11 mouse cellular contexts compared by ENCODE assay signal in genomic region chr2:91033000-91033399, GRCm38 (mm10). TPM values are rescaled to one million over a fixed set of nuclear protein-coding genes. Genes with fewer than 3 reads are reported as not detected.
DNase-seq lines count a peak whose midpoint lies in the region; ATAC-seq and TF ChIP-seq lines count a peak whose summit lies in the region.
"Had no signal": no experiment of that assay in that cellular context is flagged by ENCODE, and none has a peak within 500 bp of the region (broad histone marks: within the 10 kb centered on the region; RNA-seq: fewer than 3 reads in every experiment).

No protein-coding gene starts in this region.

- no peaks in the 10 kb centered on the region for H3K27me3 ChIP-seq in cerebellum, adult 2 months (ENCODE audit: control insufficient read depth, insufficient read depth, low read length)
- H3K27me3 ChIP-seq in liver, embryonic 14.5 days (ENCODE audit: control insufficient read depth, insufficient read depth, low read length) = no peaks in the 10 kb centered on the region
- H3K27me3 ChIP-seq in liver, embryonic 12.5 days (replicated peaks) = no peaks in the 10 kb centered on the region
- H3K27me3 ChIP-seq: embryonic facial prominence, embryonic 15.5 days; limb, embryonic 13.5 days had no signal

- no peak overlapping the region for H3K27ac ChIP-seq in cerebellum, adult 2 months (ENCODE audit: insufficient read depth, low read length)
- H3K27ac ChIP-seq in liver, embryonic 14.5 days = no peak overlapping the region
- H3K27ac ChIP-seq in liver, embryonic 12.5 days = no peak overlapping the region
- H3K27ac ChIP-seq: embryonic facial prominence, embryonic 15.5 days; limb, embryonic 13.5 days had no signal

- H3K4me2 ChIP-seq in liver, embryonic 14.5 days (ENCODE audit: low read depth) = no peak overlapping the region
- no peak overlapping the region for H3K4me2 ChIP-seq in liver, embryonic 12.5 days
- H3K4me2 ChIP-seq: embryonic facial prominence, embryonic 15.5 days; limb, embryonic 13.5 days had no signal

- H3K36me3 ChIP-seq in liver, embryonic 14.5 days (replicated peaks; ENCODE audit: control insufficient read depth, insufficient read depth, low read depth) = no peaks in the 10 kb centered on the region
- 0 out of 2 replicates have a peak, but pooled peaks cover 3% of the 10 kb centered on the region for H3K36me3 ChIP-seq in liver, embryonic 12.5 days
- H3K36me3 ChIP-seq: embryonic facial prominence, embryonic 15.5 days; limb, embryonic 13.5 days had no signal

- H3K4me3 ChIP-seq in cerebellum, adult 2 months (replicated peaks; ENCODE audit: insufficient read depth, low read depth, low read length) = no peak overlapping the region
- no peak overlapping the region for H3K4me3 ChIP-seq in liver, embryonic 14.5 days (ENCODE audit: insufficient read depth in 1 of 2, low read depth in 2 of 2, low read length in 2 of 2)
- no peak overlapping the region for H3K4me3 ChIP-seq in liver, embryonic 12.5 days
- H3K4me3 ChIP-seq: embryonic facial prominence, embryonic 15.5 days; limb, embryonic 13.5 days had no signal

- DNase-seq in cerebellum, adult 2 months = no peak
- no peak for DNase-seq in cerebellum, adult 9-11 months
- DNase-seq in liver, embryonic 14.5 days (ENCODE audit: low read depth in 3 of 3, low spot score in 3 of 3) = no peak
- DNase-seq in R1 (ENCODE audit: low read depth, low spot score) (peak; percentile 76), MN1 (ENCODE audit: low spot score) (no peak)
- DNase-seq in naive thymus-derived CD4-positive, alpha-beta T cell, adult 2 months (ENCODE audit: low read depth) = peak; percentile 56
- DNase-seq: thymus, adult 18-20 months had no signal

- no peaks in the 10 kb centered on the region for H3K4me1 ChIP-seq in cerebellum, adult 2 months (ENCODE audit: control insufficient read depth, insufficient read depth, low read length)
- peaks cover 11 to 13% of the 10 kb centered on the region in 2 experiments for H3K4me1 ChIP-seq in liver, embryonic 14.5 days (replicated peaks; ENCODE audit: control insufficient read depth in 2 of 2, insufficient read depth in 2 of 2, low read length in 1 of 2)
- H3K4me1 ChIP-seq in liver, embryonic 12.5 days = peaks cover 27% of the 10 kb centered on the region
- H3K4me1 ChIP-seq: embryonic facial prominence, embryonic 15.5 days; limb, embryonic 13.5 days had no signal

- TF ChIP-seq EP300 in liver, embryonic 14.5 days (IDR thresholded peaks at IDR 0.05; ENCODE audit: low read depth) = no peak

- 22% methylated on average over 3 of the region's 3 CpGs for WGBS in cerebellum, adult 2 months
- WGBS in liver, embryonic 14.5 days (ENCODE audit: insufficient replicate concordance) = 11% methylated on average over 3 of the region's 3 CpGs
- 13% methylated on average over 3 of the region's 3 CpGs for WGBS in liver, embryonic 12.5 days (ENCODE audit: insufficient replicate concordance)

- TF ChIP-seq CTCF in cerebellum, adult 2 months (IDR thresholded peaks at IDR 0.05; ENCODE audit: borderline replicate concordance, insufficient read depth, low read depth, low read length) = peak; percentile 23; the same call in 1 of the 2 replicates
- TF ChIP-seq CTCF in liver, embryonic 14.5 days (IDR thresholded peaks at IDR 0.05; ENCODE audit: low read depth) = peak; percentile 57

- no peak overlapping the region for H3K9ac ChIP-seq in liver, embryonic 14.5 days (replicated peaks)
- no peak overlapping the region for H3K9ac ChIP-seq in liver, embryonic 12.5 days
- H3K9ac ChIP-seq: embryonic facial prominence, embryonic 15.5 days; limb, embryonic 13.5 days had no signal

- TF ChIP-seq POLR2A in cerebellum, adult 2 months (IDR thresholded peaks at IDR 0.05; ENCODE audit: borderline replicate concordance, insufficient read depth, low read length) = no peak

- 0 out of 2 replicates have a peak, but pooled peaks have one; percentile 6 for ATAC-seq in liver, embryonic 14.5 days (ENCODE audit: insufficient read depth)
- no peak for ATAC-seq in liver, embryonic 12.5 days
- no peak for ATAC-seq in erythroblast, adult 5-6 weeks (replicated peaks; ENCODE audit: low FRiP score, poor library complexity, severe bottlenecking)

- no peaks in the 10 kb centered on the region for H3K9me3 ChIP-seq in liver, embryonic 14.5 days (ENCODE audit: control insufficient read depth, low read length)
- no peaks in the 10 kb centered on the region for H3K9me3 ChIP-seq in liver, embryonic 12.5 days (replicated peaks)
- H3K9me3 ChIP-seq: embryonic facial prominence, embryonic 15.5 days; limb, embryonic 13.5 days had no signal

RNA-seq across cellular contexts. Expression of gene Rapsn, which starts 2.4 kb away (rescaled TPM):
- 1.0 and 1.5 TPM in 2 replicates for polyA plus RNA-seq in cerebellum, adult 2 months (2012; rRNA removed)
- polyA plus RNA-seq in liver, embryonic 14.5 days (2012; rRNA removed) = 0.55 and 0.78 TPM in 2 replicates
- polyA plus RNA-seq in liver, embryonic 14.5 days (2014; fragmentation: Nextera tagmentation; extraction: Ambion mirVana) = 0.62 and 1.1 TPM in 2 replicates
- 0.57 and 0.94 TPM in 2 replicates for polyA plus RNA-seq in liver, embryonic 12.5 days (2016; fragmentation: Nextera tagmentation; extraction: Ambion mirVana)
- not detected in 2 replicates for total RNA-seq in erythroblast, adult 5-6 weeks (2015; ENCODE audit: low replicate concordance)
- total RNA-seq in erythroblast, adult 5-6 weeks (2017; ENCODE audit: low replicate concordance) = not detected in 2 replicates

RNA-seq across cellular contexts. Expression of gene Psmc3, which starts 20.8 kb away (rescaled TPM):
- 194 and 199 TPM in 2 replicates for polyA plus RNA-seq in cerebellum, adult 2 months (2012; rRNA removed)
- polyA plus RNA-seq in liver, embryonic 14.5 days (2012; rRNA removed) = 77.7 and 126 TPM in 2 replicates
- polyA plus RNA-seq in liver, embryonic 14.5 days (2014; fragmentation: Nextera tagmentation; extraction: Ambion mirVana) = 174 and 186 TPM in 2 replicates
- polyA plus RNA-seq in liver, embryonic 12.5 days (2016; fragmentation: Nextera tagmentation; extraction: Ambion mirVana) = 220 and 223 TPM in 2 replicates
- total RNA-seq in erythroblast, adult 5-6 weeks (2015; ENCODE audit: low replicate concordance) = 24.8 and 40.8 TPM in 2 replicates
- 76.4 and 132 TPM in 2 replicates for total RNA-seq in erythroblast, adult 5-6 weeks (2017; ENCODE audit: low replicate concordance)

RNA-seq across cellular contexts. Expression of gene Slc39a13, which starts 37.2 kb away (rescaled TPM):
- polyA plus RNA-seq in cerebellum, adult 2 months (2012; rRNA removed) = 93.3 and 97.7 TPM in 2 replicates
- 11.1 and 11.2 TPM in 2 replicates for polyA plus RNA-seq in liver, embryonic 14.5 days (2012; rRNA removed)
- 8.1 and 8.4 TPM in 2 replicates for polyA plus RNA-seq in liver, embryonic 14.5 days (2014; fragmentation: Nextera tagmentation; extraction: Ambion mirVana)
- 15.1 and 15.3 TPM in 2 replicates for polyA plus RNA-seq in liver, embryonic 12.5 days (2016; fragmentation: Nextera tagmentation; extraction: Ambion mirVana)
- total RNA-seq in erythroblast, adult 5-6 weeks (2015; ENCODE audit: low replicate concordance) = 6.9 TPM in 1 of 2 replicates, not detected in the other
- 0.98 and 4.2 TPM in 2 replicates for total RNA-seq in erythroblast, adult 5-6 weeks (2017; ENCODE audit: low replicate concordance)

RNA-seq across cellular contexts. Expression of gene Spi1, which starts 49.2 kb away (rescaled TPM):
- polyA plus RNA-seq in cerebellum, adult 2 months (2012; rRNA removed) = 3.3 and 4.1 TPM in 2 replicates
- polyA plus RNA-seq in liver, embryonic 14.5 days (2012; rRNA removed) = 13.3 and 20.5 TPM in 2 replicates
- 12.4 and 15.6 TPM in 2 replicates for polyA plus RNA-seq in liver, embryonic 14.5 days (2014; fragmentation: Nextera tagmentation; extraction: Ambion mirVana)
- polyA plus RNA-seq in liver, embryonic 12.5 days (2016; fragmentation: Nextera tagmentation; extraction: Ambion mirVana) = 16.8 and 18.5 TPM in 2 replicates
- 60.5 and 134 TPM in 2 replicates for total RNA-seq in erythroblast, adult 5-6 weeks (2015; ENCODE audit: low replicate concordance)
- total RNA-seq in erythroblast, adult 5-6 weeks (2017; ENCODE audit: low replicate concordance) = 21.6 and 48.5 TPM in 2 replicates

Comparison
In these comparisons a context has a peak if more than half of its experiments do, and no peak if none do; other contexts are left out.
1. DNase-seq: peak in R1 (single experiment) and naive thymus-derived CD4-positive, alpha-beta T cell, adult 2 months (single experiment); none in cerebellum, adult 2 months (0 of 2), cerebellum, adult 9-11 months (single experiment), liver, embryonic 14.5 days (0 of 3) and MN1 (single experiment).